Mouse (Mus musculus) adrenal gland, adult (tissue): ENCODE data around the gene Bsn.

Experiments used
- DNase-seq, 2 experiments: peaks; one replicate each; pipeline ENCODE4 v3.0.0; 2022 to 2023; ENCODE audit warnings: low spot score in 1 of 2; ENCODE audit not compliant: inconsistent age in 2 of 2

The Bsn gene

DNA sequence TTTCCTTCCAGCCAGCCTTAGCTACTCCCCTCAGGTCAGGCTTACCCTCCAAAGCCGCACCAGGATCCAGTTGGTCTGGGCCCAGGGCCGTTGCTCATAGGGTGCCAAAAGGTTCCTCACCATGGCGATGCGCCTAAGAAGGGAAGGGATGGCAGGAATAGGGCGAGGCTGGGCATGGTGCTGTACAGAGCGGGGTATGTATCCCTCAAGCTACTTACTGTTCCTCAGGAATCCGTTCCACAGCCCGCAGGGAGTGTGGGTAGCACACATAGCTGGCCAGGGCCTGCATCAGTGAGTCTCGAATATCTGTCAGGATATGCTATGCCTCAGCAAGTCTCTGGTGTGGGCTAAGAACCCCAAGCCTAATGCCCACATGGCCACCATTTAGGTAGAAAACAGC lies 131.9 kb downstream of the Bsn start:
- DNase-seq = no peak

DNA sequence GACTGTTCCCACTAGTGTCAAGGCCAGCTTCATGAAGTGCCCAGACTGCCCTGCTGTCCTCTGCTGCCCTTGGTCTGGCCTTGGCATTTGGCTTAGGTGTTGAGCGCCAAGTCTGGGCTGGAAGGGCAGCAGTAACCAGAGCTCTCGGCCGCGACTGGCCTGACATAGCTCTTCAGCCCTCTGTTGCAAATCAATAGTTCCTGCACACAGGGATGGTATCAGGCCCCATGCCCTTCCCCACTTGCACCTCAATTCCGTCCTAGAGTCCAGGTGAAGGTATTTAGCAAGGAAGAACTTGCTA lies 133.0 kb downstream of the Bsn start:
- peak; percentile 85 to 91 for DNase-seq

DNA sequence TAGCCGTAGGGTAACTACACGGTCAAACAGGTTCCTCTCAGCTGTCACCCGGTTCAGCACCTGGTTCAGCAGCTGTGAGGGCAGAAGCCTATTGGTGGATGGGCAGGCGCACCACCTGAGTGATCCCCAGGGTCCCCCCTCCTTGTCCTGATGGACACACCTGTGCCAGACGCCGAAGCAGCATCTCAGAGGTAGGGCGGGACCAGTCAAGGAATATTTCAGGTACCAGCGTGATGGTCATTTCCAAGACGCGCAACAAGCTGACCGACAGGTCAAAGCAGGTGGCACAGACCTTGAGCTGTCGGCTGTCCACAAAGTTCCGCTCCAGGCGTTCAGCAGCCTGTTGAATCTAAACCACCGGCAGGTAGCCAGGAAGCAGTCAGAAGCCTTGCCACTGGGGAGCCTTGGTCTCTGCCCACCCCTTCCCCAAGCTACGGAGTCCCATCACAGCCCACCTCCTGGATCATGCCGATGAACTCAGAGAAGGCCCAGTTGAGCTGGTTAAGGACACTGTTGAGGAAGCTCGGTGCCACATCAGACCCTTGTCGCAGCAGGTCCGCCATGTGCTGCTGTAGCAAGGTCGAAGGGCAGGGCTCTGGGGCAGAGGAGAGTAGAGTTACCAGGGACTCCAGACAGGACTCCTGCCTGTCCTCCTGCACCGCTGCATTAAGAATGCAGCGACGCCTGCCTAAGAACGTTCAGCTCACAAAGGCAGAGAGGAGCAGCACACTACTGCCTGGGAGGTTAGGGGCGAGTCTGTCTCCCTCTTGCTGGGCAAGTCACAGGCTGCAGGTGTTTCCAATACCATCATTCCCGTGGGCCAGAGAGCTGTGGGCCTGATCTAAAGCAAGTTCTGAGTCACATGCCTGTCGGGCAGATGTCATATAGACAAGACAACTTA lies 133.6 kb downstream of the Bsn start:
- DNase-seq = no peak

DNA sequence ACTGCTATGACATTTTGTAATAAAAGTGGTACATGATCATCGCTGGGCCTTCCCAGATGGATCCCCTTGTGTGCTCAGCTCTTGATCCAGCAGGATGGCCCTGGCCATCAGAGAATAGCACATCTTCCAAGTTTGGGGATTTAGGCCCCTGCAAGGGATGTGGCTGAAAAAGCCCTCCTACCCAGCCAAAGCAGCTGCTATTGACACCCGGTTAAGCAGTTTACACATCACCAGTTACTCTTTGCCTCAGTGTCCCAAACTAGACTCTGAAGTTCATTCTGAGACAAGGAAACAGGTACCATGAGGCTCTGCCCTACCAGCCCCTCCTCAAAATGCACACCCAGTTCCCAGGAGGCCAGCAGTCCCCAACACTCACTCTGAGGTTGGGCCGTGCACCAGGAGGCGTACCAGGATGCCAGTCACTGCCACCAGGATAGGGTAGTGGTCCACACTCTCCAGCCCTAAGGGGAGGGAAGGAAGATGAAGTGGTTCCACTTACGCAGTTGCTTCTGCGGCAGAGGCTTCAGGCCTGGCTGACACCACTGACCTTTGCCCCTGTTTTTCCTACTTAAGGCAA lies 134.4 kb downstream of the Bsn start:
- peak in 1 of 2 experiments; percentile 29 for DNase-seq

DNA sequence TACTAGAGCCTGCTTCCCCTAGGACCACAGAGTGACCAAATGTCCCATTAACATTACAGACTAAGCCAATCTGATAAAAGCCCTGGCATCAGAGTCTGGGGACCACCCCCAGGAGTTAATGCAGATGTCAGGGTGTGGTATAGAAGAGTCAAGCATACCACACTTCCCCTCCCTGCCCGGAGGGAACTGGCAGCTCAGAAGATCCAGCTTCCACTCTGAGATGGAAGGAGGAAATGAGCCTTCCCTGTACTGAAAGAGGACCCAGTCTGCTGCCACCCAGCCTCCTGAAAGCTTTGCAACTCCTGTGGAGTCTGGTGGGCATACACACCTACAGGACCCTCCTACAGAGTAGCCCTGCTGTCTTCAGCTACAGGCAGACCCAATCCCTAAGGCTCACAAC lies 135.1 kb downstream of the Bsn start:
- DNase-seq = peak in 1 of 2 experiments; percentile 44

DNA sequence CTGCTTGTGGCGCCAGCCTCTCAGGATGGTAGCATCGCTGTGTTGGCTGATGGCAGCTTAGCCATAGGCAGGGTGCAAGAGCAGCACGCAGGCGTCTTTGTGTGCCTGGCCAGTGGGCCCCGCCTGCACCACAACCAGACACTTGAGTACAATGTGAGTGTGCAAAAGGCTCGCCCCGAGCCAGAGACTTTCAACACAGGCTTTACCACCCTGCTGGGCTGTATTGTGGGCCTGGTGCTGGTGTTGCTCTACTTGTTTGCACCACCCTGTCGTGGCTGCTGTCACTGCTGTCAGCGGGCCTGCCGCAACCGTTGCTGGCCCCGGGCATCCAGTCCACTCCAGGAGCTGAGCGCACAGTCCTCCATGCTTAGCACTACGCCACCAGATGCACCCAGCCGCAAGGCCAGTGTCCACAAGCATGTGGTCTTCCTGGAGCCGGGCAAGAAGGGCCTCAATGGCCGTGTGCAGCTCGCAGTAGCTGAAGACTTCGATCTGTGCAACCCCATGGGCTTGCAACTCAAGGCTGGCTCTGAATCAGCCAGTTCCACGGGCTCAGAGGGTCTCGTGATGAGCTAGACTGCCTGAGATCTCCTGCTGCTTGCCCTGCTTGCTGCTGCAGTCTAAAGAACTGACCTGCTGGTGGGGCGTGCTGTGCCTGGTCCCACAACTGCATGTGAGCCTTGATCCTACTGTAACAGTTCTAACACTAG lies 135.7 kb downstream of the Bsn start:
- peak in 1 of 2 experiments; percentile 26 for DNase-seq

DNA sequence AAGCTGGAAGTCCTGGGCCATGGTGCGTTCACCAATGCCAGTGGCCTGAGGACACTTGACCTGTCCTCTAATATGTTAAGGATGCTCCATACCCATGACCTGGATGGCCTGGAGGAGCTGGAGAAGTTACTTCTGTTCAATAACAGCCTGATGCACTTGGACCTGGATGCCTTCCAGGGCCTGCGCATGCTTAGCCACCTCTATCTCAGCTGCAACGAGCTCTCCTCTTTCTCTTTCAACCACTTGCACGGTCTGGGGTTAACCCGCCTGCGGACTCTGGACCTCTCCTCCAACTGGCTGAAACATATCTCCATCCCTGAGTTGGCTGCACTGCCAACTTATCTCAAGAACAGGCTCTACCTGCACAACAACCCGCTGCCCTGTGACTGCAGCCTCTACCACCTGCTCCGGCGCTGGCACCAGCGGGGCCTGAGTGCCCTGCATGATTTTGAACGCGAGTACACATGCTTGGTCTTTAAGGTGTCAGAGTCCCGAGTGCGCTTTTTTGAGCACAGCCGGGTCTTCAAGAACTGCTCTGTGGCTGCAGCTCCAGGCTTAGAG lies 136.4 kb downstream of the Bsn start:
- peak in 1 of 2 experiments; percentile 37 for DNase-seq

DNA sequence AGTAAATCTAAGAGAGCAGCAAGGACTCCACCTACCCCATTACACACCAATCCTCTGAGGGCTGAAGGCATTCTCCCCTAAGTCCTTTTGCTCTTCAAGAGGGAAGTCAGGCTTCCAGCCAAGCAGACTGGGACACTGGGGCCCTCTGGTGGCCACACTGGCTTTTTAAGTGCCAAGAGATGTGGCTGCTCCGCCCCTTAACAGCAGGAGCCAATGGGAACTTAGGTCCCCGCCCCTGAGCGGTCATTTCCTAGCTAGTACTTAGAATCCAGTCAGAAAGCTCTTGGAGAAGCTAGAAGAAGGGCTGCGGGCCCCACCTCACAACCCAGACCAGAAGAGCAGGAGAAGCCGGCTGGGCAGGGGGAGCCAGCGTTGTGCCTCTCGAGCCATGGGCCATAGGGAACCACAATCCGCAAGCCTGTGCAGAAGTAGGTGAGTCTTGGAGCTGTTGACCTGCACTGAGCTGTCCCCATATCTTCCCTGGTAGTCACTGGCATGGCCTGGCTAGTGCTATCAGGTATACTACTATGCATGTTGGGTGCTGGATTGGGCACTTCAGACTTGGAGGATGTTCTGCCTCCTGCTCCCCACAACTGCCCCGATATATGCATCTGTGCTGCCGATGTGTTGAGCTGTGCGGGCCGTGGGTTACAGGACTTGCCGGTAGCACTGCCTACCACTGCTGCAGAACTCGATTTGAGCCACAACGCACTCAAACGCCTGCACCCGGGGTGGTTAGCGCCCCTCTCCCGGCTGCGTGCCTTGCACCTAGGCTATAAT lies 137.1 kb downstream of the Bsn start, which contains the start of gene Amigo3:
Gene Amigo3, plus strand, starts transcription at position 275 of the 780 bp plus-strand sequence.
- peak; percentile 96 to 99 for DNase-seq

DNA sequence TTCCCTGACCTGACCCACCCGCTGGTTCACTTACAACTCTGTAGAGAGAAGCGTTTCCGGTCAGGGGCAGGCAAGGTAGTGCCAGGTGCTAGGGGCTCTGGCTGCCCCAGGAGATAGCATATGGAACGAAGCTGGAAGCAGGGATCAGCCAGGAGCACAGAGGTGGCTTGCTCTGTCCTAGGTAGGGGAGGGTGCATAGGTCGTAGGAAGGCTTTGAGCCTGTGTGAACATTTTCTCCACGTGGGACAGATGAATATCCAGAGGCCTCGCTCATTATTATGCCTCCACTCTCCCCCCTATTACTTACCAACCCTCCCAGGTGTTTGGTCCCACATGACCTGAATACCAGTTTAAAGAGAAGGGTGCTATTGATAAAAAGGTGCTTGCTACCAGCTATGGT lies 137.8 kb downstream of the Bsn start:
- no peak for DNase-seq

DNA sequence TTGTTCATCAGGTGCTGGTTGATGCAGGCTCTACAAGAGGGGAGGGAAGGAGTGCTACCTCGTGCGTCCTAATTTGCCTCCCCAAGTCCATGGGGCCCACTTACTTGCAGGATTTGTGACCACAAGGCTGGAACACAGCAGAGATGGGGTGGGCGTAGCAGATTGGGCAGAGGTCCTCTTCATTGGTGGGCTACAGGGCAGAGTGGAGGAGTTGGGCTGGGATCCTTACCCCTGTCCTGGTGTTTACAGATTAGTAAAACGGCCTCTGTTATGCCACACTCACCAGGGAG lies 138.3 kb downstream of the Bsn start:
- DNase-seq = no peak

DNA sequence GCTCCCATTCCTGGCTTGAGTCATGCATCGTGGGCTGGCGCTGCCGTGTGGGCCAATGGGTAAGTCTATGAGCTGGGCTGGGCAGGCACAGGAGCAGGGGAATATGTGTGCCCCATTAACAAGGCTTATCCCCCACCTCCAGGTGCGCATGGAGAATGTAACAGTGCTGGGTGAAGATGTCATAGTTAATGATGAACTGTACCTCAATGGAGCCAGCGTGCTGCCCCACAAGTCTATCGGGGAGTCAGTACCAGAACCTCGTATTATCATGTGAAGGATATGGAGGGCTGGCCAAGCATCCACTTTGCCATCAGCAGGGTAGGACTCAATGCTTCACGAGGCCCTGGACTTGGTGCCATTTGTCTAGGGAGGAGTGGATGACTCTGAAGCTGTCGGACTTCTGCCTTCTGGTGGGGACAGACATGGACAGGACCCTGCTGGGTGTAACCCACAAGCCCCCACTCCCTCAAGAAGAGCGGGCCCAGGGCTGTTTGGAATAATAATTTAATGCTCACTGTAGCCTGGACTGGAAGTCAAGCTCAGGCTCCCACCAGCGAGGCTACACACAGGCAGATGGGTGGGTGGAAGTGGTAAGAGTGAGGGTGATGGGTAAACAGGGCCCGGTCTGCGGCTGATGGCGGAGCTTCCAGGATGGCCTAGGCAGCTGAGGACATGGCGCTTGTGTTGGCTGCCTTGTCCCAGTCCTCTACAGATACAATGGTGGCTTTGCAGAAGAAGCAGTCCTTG lies 138.8 kb downstream of the Bsn start:
- DNase-seq = no peak

DNA sequence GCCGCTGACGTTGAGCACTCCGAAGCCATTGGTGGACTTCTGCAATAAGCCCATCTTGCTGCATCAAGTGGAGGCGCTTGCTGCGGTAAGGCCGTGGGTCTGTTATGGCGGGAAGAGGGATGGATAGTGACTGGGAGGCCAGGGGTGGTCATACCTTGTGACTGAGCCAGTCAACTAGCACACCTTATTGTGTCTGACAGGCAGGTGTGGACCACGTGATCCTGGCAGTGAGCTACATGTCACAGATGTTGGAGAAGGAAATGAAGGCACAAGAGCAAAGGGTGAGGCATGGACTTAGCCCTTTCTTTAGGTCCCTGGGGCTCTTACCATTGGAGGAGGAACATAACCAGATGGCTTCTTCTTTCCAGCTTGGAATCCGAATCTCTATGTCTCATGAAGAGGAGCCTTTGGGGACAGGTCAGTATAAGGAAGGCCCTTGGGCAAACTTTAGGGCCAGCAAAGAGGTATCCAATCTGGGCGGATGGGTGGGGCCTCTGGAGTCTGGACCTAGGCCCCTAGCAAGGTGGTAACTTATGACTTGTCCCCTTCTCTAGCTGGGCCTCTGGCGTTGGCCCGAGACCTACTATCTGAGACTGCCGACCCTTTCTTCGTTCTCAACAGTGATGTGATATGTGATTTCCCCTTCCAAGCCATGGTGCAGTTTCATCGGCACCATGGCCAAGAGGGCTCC lies 140.5 kb downstream of the Bsn start:
- DNase-seq = peak in 1 of 2 experiments; percentile 50

DNA sequence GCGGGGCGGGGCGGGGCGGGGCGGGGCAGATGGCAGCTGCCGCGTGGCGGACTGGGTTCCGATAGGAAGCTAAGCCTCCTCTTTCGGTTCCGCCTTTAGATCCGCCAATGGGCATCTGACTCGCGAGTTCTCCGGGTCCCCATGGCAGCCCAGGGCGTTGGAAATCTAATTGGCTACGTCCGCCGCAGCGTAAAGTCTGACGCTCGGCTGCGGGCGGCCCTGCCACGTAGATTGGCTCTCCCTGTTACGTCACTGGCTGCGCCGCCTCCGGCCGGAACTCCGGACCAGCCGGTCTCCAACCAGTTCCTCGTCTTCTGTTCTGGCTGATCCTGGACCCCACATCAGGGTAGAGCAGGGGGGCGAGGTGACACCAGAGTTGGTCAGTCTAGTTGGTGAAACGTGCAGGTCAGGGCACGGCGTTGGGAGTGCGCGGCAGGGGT lies 141.1 kb downstream of the Bsn start, which contains the start of gene Gmppb:
Gene Gmppb, plus strand, starts transcription at position 227 of the 440 bp plus-strand sequence.
- DNase-seq = peak; percentile 98

DNA sequence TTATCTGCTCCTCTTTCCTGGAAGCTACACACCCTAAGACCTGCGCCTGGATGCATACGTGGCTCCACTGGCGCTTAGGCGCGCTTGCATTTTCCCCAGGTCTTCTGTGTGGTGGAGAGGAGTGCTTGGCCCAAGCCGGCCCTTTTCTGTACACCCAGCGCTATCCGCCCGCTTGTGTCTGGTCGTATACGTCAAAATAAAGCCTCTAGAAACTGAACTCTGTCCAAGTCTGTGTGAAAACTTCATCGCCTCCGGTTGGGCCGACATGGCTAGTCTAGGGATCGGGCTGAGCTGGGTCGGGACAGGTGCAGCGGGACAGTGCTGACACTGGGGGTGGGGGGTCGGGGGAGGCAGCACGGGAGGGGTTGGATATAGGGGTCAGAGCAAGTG lies 141.6 kb downstream of the Bsn start:
- DNase-seq = peak in 1 of 2 experiments; percentile 82

DNA sequence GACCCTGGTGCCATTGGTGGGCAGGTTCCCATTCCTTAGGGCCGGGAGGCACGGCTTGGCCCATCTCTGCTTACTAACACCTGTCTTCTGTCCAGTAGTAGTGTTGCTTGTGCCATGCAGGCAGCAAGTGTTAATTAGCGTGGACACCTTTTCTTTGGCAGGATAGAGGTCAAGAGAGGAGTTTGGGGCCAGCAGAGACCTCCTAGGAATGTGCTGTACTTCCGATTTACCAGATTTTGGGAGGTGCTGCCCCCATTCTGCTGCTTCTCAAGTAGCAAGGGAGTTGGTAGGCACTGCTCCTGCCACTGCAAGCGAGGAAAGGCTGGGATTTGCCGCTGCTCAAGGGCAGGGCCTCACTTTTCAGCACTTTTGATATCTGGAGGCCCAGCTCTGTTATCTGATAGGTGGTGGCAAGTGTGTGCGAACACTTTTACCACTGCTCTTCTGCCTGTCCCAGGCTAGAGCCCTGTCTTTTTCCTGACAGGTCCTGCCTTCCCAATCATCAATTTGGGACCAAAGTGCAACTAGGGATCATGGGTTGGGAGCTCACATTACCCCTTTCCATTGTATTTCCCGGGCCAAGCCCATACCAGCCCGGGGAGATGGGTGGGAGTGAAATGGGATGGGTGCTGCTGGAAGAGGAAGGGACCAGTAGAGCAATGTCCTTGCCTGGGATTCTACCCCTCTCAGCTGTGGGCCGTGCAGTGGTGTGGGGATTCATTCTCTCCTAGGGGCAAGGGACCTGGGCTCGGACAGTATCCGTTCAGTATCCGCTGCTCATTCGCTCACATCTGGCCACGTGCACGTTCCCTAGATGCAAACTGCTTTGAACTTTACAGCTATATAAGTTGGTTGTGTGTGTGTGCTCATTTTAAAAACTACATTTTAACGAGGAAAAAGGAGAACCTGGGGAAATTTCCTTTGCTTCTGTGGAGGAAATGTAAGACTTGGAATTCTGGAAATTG lies 142.3 kb downstream of the Bsn start:
- DNase-seq = no peak

DNA sequence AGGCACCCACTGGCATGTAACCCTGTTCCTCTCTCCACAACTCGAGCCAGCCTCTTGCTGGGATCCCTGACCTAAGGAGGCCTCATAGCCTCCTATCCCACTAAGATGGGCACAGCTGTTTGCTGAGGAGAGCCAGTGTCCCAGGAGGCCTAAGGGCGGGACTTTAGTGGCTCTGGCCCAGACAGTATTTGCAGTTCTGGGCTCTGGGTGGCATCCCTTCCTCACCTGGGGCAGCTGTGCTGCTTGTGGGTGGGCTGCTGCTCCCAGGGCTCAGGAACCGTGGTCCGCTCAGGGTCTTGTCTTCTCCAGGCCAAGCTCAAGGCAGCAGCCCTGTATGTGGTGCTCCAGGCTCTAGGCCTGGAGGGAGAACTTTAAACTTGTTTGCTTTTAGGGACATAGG lies 143.6 kb downstream of the Bsn start:
- DNase-seq = no peak
